Mouse (Mus musculus) embryonic fibroblast, embryonic 13.5 days (primary cell): Measurements from ENCODE around the gene Nfkbiz. TPM values are rescaled to one million over a fixed set of nuclear protein-coding genes. Genes with fewer than 3 reads are reported as not detected.

ENCODE experiments used
- H3K27ac ChIP-seq: 2 replicates; pipeline ENCODE4 v1.5.1; 2012; ENCODE audit warnings: low read length, control low read depth, inconsistent platforms; ENCODE audit not compliant: insufficient read depth
- H3K4me1 ChIP-seq: 2 replicates; pipeline ENCODE4 v1.6.1; 2011; ENCODE audit warnings: low read length; ENCODE audit not compliant: control insufficient read depth, insufficient read depth
- H3K4me3 ChIP-seq: 2 replicates; pipeline ENCODE4 v1.5.1; 2011; ENCODE audit warnings: mild to moderate bottlenecking, control low read depth, low read length; ENCODE audit not compliant: insufficient read depth
- CTCF ChIP-seq: IDR thresholded peaks from 2 replicates; pipeline ENCODE4 v1.5.1; 2011; ENCODE audit warnings: mild to moderate bottlenecking, control low read depth, low read length, moderate library complexity, borderline replicate concordance; ENCODE audit not compliant: insufficient read depth
- POLR2A ChIP-seq: IDR thresholded peaks from 2 replicates; pipeline ENCODE4 v1.6.1; 2011; ENCODE audit warnings: low read depth, mild to moderate bottlenecking, control low read depth, low read length, moderate library complexity
- polyA plus RNA-seq: library from polyadenylated mRNA; stranded (reverse); fragments of >200 nt; gene quantifications from 2 replicates; pipeline ENCODE4 v1.2.4, GENCODE M21; 2011; ENCODE audit warnings: low read depth; ENCODE audit not compliant: missing spikeins, insufficient read length

The Nfkbiz gene
- polyA plus RNA-seq, 1 experiment = 13.7 TPM

- H3K4me3 ChIP-seq = no peak overlapping the region
- H3K27ac ChIP-seq = no peak overlapping the region
- no peak for TF ChIP-seq POLR2A
- H3K4me1 ChIP-seq = 0 out of 2 replicates have a peak, but pooled peaks cover 4% of the 10 kb centered on the region
Measured at GRCm38 (mm10) chr16:55835798-55836197, 2.9 kb downstream of the Nfkbiz start.

- no peak for TF ChIP-seq CTCF
- TF ChIP-seq POLR2A = no peak
- Histone ChIP-seq H3K27ac (no peak overlapping the region), H3K4me1 (0 out of 2 replicates have a peak, but pooled peaks cover 4% of the 10 kb centered on the region), H3K4me3 (no peak overlapping the region)
Measured at GRCm38 (mm10) chr16:55832617-55833016, 6.1 kb downstream of the Nfkbiz start.

- no peak for TF ChIP-seq POLR2A
- no peak for TF ChIP-seq CTCF
- H3K27ac ChIP-seq = no peak overlapping the region
- H3K4me3 ChIP-seq = no peak overlapping the region
- H3K4me1 ChIP-seq = 0 out of 2 replicates have a peak, but pooled peaks cover 6% of the 10 kb centered on the region
Measured at GRCm38 (mm10) chr16:55832040-55832439, 6.7 kb downstream of the Nfkbiz start.

GRCm38 (mm10) chr16:55831451-55831850 is 7.2 kb downstream of the Nfkbiz start:
- TF ChIP-seq POLR2A = no peak
- no peak for TF ChIP-seq CTCF
- Histone ChIP-seq H3K4me3 (no peak overlapping the region), H3K27ac (no peak overlapping the region), H3K4me1 (0 out of 2 replicates have a peak, but pooled peaks cover 5% of the 10 kb centered on the region)

GRCm38 (mm10) chr16:55823398-55824155 is 15.1 kb downstream of the Nfkbiz start:
- Histone ChIP-seq H3K27ac (peak overlapping the region; percentile 47), H3K4me3 (peak overlapping the region; percentile 14; the same call in 1 of the 2 replicates), H3K4me1 (peaks cover 17% of the 10 kb centered on the region)
- TF ChIP-seq CTCF (no peak), POLR2A (no peak)

GRCm38 (mm10) chr16:55822741-55823397 is 15.8 kb downstream of the Nfkbiz start:
- TF ChIP-seq CTCF = no peak
- no peak for TF ChIP-seq POLR2A
- peak overlapping the region; percentile 14 for H3K4me3 ChIP-seq
- H3K27ac ChIP-seq = peak overlapping the region; percentile 47
- H3K4me1 ChIP-seq = peaks cover 17% of the 10 kb centered on the region

GRCm38 (mm10) chr16:55821997-55822740 is 16.5 kb downstream of the Nfkbiz start:
- H3K27ac ChIP-seq = peak overlapping the region; percentile 92
- TF ChIP-seq CTCF = no peak
- TF ChIP-seq POLR2A = peak; percentile 99
- peak overlapping the region; percentile 99 for H3K4me3 ChIP-seq
- H3K4me1 ChIP-seq = peaks cover 15% of the 10 kb centered on the region

- TF ChIP-seq POLR2A (peak; percentile 58; the same call in 1 of the 2 replicates), CTCF (no peak)
- Histone ChIP-seq H3K27ac (peak overlapping the region; percentile 80), H3K4me1 (peaks cover 15% of the 10 kb centered on the region), H3K4me3 (peak overlapping the region; percentile 99)
Measured at GRCm38 (mm10) chr16:55821571-55821981, 17.1 kb downstream of the Nfkbiz start.

- peak overlapping the region; percentile 99 for H3K4me3 ChIP-seq
- peak overlapping the region; percentile 80 for H3K27ac ChIP-seq
- peaks cover 15% of the 10 kb centered on the region for H3K4me1 ChIP-seq
- no peak for TF ChIP-seq CTCF
Measured at GRCm38 (mm10) chr16:55820916-55821570, 17.7 kb downstream of the Nfkbiz start.
